Mouse (Mus musculus) urinary bladder, postnatal 14 days (tissue): ENCODE measurements around the gene Tulp2.
A peak's percentile ranks its signal among the peaks of the same experiment; 100 is the strongest.

Experiments
- DNase-seq: peaks from one replicate; pipeline ENCODE4 v3.0.0; 2021; ENCODE audit warnings: low spot score

Gene Tulp2

GRCm38 (mm10) chr7:45481374-45481927 is at the start of gene Tulp2:
Gene Tulp2, plus strand, starts transcription at chr7:45481877.
- peak; percentile 66 for DNase-seq

DNA sequence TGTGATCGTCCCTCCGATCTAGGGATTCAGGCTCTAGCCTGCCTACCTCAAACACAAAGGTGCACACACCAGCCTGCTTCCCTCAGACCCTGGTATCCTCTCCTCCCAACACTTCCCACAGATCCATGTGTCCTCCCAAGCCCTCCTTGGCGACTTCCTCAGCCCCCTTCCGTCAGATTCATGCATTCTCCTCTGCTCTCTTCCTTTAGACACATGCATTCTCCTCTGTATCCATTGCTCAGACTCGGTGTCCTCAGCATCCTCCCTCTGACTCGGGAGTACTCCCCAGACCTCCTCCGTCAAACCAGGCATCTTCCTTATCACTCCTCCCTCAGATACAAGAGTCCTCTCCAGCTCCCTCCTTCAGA is 47.9 kb upstream of the Tulp2 start:
- no peak for DNase-seq

DNA sequence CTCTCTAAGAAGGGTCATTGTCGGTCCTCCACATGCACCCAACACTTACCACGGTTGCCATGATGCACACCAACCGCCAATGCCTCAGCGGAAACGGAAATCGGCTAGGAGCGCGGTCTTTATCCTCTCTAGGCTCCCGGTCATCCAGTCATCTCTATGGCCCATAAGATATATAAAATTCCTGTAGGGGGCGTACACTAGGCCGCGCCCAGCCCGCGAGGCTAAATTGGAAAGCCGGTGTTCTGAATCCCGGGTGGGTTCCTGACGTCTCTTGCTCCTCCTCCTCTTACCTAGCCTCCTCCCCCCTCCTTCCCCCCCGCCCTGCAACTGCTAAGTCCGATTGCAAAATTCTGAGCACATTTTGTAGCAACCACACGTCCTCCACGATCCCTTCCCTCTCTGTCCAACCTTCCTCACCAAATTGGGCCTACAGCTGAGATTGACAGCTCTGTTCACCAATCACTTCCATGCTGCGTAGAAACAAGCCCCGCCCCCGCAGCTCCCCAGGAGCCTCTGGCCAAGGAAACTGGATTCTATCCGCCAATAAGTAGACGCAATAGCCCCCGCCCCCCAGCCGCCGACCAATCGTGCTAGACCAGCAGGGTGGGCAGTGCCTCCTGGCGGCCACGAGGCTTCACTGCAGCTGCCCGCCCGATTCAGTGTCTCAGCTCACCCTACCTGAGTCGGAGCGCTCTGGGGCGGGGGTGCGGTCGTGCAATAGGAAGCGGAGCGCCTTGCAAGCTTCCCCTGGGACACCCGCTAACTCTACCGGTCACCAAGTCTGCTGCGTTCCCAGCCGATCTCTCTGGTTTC is 47.3 kb upstream of the Tulp2 start, which contains the start of gene Gys1:
Gene Gys1, plus strand, starts transcription at position 642 of the 813 bp plus-strand sequence.
- peak; percentile 100 for DNase-seq

GRCm38 (mm10) chr7:45435038-45435437 is 46.6 kb upstream of the Tulp2 start:
- DNase-seq: no peak

- no peak for DNase-seq
Observed at GRCm38 (mm10) chr7:45436444-45436843, 45.2 kb upstream of the Tulp2 start.

DNA sequence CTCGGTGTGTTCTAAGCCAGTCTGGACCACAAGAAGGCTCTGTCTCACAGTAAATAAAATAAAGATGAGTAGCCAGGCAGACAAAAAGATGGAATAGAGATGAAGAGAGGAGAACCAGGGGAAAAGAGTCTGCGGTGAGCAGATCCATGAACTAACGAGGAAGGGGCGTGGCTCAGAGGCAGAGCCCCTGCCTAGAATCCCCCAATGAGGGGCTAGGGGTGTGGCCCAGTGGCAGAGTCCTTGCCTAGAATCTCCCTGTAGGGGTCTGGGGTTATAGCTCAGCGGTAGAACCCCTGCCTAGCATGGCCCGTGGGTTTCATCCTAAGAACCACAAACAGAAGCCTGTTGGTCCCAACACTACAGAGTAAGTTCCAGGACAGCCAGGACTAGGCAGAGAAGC is 44.6 kb upstream of the Tulp2 start:
- no peak for DNase-seq

- DNase-seq: peak; percentile 48
Observed at GRCm38 (mm10) chr7:45437521-45438276, 44.0 kb upstream of the Tulp2 start, which contains the start of gene Ruvbl2. Gene Ruvbl2, minus strand, starts transcription at chr7:45438096.

DNA sequence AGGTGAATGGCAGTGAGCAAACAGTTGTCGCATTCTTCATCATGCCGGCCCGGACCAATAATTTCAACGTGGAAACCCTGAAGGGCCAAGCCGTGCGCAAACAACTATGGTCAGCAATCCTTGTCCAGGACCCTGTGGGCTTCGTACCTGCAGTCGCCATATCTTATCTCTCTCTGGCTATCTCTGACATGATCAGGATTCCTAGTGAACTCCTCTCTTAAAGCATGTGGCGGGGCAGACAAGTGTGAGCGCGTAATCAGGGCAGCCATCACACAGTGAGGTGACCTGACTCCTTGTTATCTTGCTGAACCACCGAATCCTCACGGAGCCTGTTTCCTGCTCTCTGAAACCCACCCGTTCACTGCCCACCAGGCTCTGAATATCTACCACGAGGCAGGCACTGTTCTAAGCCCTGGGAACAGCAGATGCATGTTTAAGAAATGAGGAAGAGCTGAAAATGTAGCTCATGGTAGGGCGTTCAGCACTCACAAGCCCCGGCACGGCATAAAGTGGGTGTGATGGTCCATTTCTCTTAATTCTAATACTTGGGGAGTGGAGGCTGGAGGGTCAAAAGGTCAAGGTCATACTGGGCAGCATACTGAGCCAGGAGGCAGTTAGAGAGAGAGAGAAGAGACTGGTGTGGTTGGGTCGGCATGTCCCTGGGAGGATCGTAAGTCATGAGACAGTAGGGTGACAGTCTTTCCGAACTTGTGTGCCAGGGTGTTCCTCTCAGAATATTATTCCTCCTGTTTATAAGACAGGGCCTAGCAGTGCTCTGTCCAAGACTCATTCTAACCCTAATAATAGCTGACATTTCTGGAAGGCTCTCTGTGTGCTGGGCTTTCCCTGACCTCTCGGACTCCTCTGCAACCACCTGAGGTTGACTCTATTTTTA is 37.9 kb upstream of the Tulp2 start:
- no peak for DNase-seq

GRCm38 (mm10) chr7:45446589-45446988 is 35.1 kb upstream of the Tulp2 start:
- DNase-seq: no peak

GRCm38 (mm10) chr7:45447325-45447990 is 34.2 kb upstream of the Tulp2 start:
- no peak for DNase-seq

- DNase-seq: no peak
Observed at GRCm38 (mm10) chr7:45449974-45450373, 31.7 kb upstream of the Tulp2 start.

- DNase-seq: peak; percentile 84
Observed at GRCm38 (mm10) chr7:45451344-45451982, 30.2 kb upstream of the Tulp2 start.

DNA sequence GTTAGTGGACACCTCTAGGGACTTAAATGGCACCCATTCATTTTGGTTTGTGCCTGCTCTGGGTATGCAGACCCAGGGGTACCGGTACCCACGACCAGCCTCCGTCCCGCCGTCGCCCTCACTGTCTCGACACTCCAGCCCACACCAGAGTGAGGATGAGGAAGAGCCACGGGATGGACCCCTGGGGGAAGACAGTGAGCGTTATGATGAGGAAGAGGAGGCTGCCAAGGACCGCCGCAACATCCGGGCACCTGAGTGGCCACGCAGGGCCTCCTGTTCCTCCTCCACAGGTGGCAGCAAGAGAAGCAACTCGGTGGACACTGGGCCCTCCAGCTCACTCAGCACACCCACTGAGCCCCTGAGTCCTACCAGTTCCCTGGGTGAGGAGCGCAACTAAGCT is 26.7 kb upstream of the Tulp2 start:
- no peak for DNase-seq

DNA sequence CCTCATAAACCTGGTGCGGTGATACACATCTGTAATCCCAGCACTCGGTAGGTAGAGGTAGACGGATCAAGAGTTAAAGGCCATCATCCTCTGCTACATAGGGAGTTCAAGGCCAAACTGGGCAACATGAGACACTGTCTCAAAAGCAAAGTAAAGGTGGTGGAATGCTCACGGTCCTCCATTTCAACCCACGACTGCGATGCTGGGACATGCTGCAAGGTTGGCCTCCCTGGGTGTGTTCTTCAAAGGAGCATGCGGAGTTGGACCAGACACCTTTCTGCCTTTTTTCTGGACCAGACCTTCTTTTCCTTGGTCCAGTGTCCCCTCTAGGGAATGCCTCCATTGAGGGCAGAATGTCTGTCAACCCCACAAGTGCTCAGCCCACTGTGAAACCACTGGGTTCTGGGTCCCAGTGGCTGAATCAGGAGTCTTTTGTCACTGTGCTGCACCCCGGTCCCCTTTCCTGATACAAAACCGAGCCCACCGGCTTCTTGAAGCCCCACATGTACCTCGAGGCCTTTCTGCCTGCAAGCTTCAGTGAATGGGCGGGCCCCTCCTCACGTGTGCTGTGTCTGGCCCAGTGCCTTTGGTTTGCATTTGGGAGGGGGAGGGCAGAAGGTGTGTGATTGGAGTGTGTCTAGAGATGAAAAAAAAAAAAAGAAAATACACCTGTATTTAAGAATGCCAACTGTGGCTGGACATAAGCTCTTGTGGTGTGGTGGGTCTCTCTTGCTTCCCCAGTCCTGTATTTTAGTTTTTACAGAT is 25.6 kb upstream of the Tulp2 start:
- no peak for DNase-seq

- no peak for DNase-seq
Observed at GRCm38 (mm10) chr7:45456721-45457203, 24.9 kb upstream of the Tulp2 start.

DNA sequence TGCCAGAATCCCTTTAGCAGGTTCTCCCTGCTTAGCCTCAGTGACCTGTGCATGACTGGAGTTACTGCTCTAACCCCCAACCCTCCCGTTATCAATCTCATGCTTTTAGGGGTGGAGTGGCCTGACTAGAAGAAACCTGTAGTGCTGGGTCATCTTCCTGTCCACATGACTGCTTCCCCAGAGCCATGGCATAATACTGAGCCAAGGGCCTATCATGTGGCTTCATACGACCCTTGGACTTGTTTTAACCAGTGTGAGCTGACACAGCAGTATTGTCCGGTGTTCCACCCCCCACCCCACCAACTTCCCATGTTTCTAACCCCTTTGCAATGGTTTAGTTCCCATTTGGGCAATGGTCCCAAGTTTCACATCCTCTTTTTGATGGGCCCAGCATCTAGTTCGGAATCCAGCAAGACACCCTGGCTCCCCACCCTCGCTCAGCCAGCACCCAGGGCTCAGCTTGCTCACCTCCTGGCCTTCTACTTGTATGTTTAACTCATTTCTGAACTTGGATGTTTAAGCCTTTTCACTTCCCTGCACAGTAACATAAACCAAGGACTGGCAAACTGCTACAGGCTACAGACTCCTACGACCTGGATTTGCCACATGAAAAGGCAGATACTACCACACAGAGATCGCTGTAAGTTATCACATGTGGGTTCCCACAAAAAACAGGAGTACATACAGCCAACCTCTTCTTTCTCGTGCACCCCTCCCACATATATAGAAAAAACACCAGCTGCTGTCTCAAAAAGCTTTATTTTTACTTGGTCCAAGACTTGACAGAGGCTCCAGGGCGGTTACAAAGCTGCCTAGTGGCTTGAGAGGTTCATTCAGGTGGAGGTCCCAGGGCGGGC is 24.2 kb upstream of the Tulp2 start:
- no peak for DNase-seq

DNA sequence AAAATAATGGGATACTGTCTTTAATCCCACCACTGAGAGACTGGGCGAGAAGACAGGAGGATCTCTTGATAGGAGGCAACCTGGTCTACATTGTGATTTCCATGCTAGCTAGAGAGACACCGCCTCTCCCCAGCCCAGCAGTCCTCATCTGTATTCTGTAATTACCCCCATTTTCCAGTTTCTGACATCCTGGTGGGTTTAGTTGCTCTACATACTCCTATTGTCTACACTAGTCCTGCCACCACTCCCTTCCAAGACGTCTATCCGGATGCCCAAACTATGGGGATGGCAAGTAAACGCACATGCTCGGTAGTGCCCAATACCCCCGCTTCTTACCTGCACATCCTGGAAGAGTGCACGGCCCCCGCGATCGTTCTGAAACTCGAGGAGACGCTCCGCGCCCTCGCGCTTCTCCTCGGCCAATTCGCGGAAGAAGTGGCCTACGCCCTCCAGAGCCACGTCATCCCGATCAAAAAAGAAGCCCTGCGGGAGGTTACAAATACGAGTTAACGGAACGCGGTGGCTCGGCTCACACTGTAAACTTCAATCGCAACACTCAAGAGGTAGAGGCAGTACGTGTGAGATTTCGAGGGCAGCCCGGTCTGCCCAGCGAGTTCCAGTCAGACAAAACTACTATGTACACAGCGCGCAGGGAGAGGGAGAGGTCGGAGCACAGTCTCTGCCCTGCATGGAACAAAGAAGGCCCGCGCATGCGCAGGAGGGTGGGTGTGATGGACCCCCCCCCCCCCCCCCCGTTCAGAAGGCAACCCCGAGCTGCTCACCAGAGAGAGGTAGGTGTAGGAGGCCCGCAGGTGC is 22.7 kb upstream of the Tulp2 start:
- peak; percentile 80 for DNase-seq

GRCm38 (mm10) chr7:45459564-45460140 is 22.0 kb upstream of the Tulp2 start, which contains the start of gene Ftl1:
Gene Ftl1, minus strand, starts transcription at chr7:45459884.
- DNase-seq: peak; percentile 97
